Mouse (Mus musculus) neural tube, embryonic 11.5 days (tissue): ENCODE measurements around the gene Rpl36al. TPM values are rescaled to one million over a fixed set of nuclear protein-coding genes. Genes with fewer than 3 reads are reported as not detected.

Source experiments
- ATAC-seq: fragments of 200-750 bp; cut with Nextera tagmentation; 2 replicates; pipeline ENCODE4 v1.8.0; 2017; ENCODE audit warnings: moderate number of reproducible peaks, mild to moderate bottlenecking, moderate TSS enrichment, moderate library complexity; ENCODE audit not compliant: insufficient read depth, low FRiP score, low TSS enrichment
- DNase-seq: peaks from one replicate; pipeline ENCODE4 v3.0.0-alpha.2; 2015; ENCODE audit warnings: low spot score
- H3K27ac ChIP-seq: fragments of 300-500 bp; sonication (generic); 2 replicates; pipeline ENCODE4 v1.5.1; 2014; ENCODE audit warnings: low read depth, mild to moderate bottlenecking, low read length
- H3K27me3 ChIP-seq: fragments of 300-500 bp; sonication (generic); 2 replicates; pipeline ENCODE4 v1.6.1; 2014; ENCODE audit warnings: mild to moderate bottlenecking, low read length, mixed read lengths; ENCODE audit not compliant: control insufficient read depth, insufficient read depth
- H3K36me3 ChIP-seq: fragments of 300-500 bp; sonication (generic); 2 replicates; pipeline ENCODE4 v1.6.1; 2014; ENCODE audit warnings: mild to moderate bottlenecking, low read length, moderate library complexity, mixed read lengths; ENCODE audit not compliant: control insufficient read depth, insufficient read depth
- H3K4me1 ChIP-seq: fragments of 300-500 bp; sonication (generic); 2 replicates; pipeline ENCODE4 v1.6.1; 2014; ENCODE audit warnings: low read length, mixed read lengths; ENCODE audit not compliant: control insufficient read depth, insufficient read depth
- H3K4me2 ChIP-seq: fragments of 300-500 bp; sonication (generic); 2 replicates; pipeline ENCODE4 v1.6.1; 2014; ENCODE audit warnings: low read depth, mild to moderate bottlenecking, moderate library complexity
- H3K4me3 ChIP-seq: fragments of 300-500 bp; sonication (generic); 2 replicates; pipeline ENCODE4 v1.5.1; 2014; ENCODE audit warnings: low read depth, low read length
- H3K9ac ChIP-seq: fragments of 300-500 bp; sonication (generic); 2 replicates; pipeline ENCODE4 v1.6.1; 2014; ENCODE audit warnings: mild to moderate bottlenecking, low read length
- H3K9me3 ChIP-seq: fragments of 300-500 bp; sonication (generic); 2 replicates; pipeline ENCODE4 v1.6.1; 2016; ENCODE audit warnings: low read length; ENCODE audit not compliant: control insufficient read depth
- WGBS: fragments of 180-500 bp; shearing (Covaris S2); extraction: QIAGEN DNeasy Blood & Tissue Kit; methylation state at CpG from one replicate; pipeline ENCODE4 v1.1.7; 2014; 5-methylcytosine and 5-hydroxymethylcytosine counted together
- polyA plus RNA-seq: library from polyadenylated mRNA; unstranded; fragments of >200 nt; fragmentation: Nextera tagmentation; extraction: Ambion mirVana; gene quantifications from 2 replicates; pipeline ENCODE4 v1.2.1, GENCODE M21; 2014

Gene Rpl36al
- polyA plus RNA-seq, 1 experiment from 2014 or later = 442 TPM

- Histone ChIP-seq H3K9ac (peak overlapping the region; percentile 88), H3K4me1 (peaks cover 13% of the 10 kb centered on the region), H3K4me2 (peak overlapping the region; percentile 92), H3K36me3 (no peaks in the 10 kb centered on the region), H3K4me3 (peak overlapping the region; percentile 86), H3K27me3 (no peaks in the 10 kb centered on the region), H3K9me3 (no peaks in the 10 kb centered on the region), H3K27ac (peak overlapping the region; percentile 86)
- DNase-seq (peak; percentile 63), ATAC-seq (peak; percentile 58)
- WGBS = 2% methylated on average over 77 of the region's 86 CpGs
These were observed 736 bp upstream of the Rpl36al start for GRCm38 (mm10) chr12:69184342-69185295.

- Histone ChIP-seq H3K36me3 (no peaks in the 10 kb centered on the region), H3K4me2 (no peak overlapping the region), H3K4me3 (no peak overlapping the region), H3K4me1 (peaks cover 12% of the 10 kb centered on the region), H3K9me3 (no peaks in the 10 kb centered on the region), H3K27ac (no peak overlapping the region), H3K27me3 (no peaks in the 10 kb centered on the region), H3K9ac (no peak overlapping the region)
- ATAC-seq (no peak), DNase-seq (no peak)
- 91% methylated on average over 4 of the region's 4 CpGs for WGBS
These were observed 2.1 kb downstream of the Rpl36al start for GRCm38 (mm10) chr12:69181800-69182199.

GRCm38 (mm10) chr12:69179371-69179770 lies 4.5 kb downstream of the Rpl36al start:
- Histone ChIP-seq H3K4me2 (no peak overlapping the region), H3K27me3 (no peaks in the 10 kb centered on the region), H3K36me3 (peaks cover 2% of the 10 kb centered on the region), H3K9ac (no peak overlapping the region), H3K4me1 (peaks cover 2% of the 10 kb centered on the region; the same call in 1 of the 2 replicates), H3K9me3 (no peaks in the 10 kb centered on the region), H3K27ac (no peak overlapping the region), H3K4me3 (no peak overlapping the region)
- 63% methylated on average over 12 of the region's 12 CpGs for WGBS
- no peak for ATAC-seq
- no peak for DNase-seq

- H3K9me3 ChIP-seq = no peaks in the 10 kb centered on the region
- ATAC-seq (no peak), DNase-seq (no peak)
- H3K9ac ChIP-seq = no peak overlapping the region
- H3K4me1 ChIP-seq = no peaks in the 10 kb centered on the region
- no peak overlapping the region for H3K27ac ChIP-seq
- peaks cover 2% of the 10 kb centered on the region for H3K36me3 ChIP-seq
- no peak overlapping the region for H3K4me3 ChIP-seq
- WGBS = 83% methylated on average over 3 of the region's 3 CpGs
- no peaks in the 10 kb centered on the region for H3K27me3 ChIP-seq
- H3K4me2 ChIP-seq = no peak overlapping the region
These were observed 6.4 kb downstream of the Rpl36al start for GRCm38 (mm10) chr12:69177526-69177925.

- peaks cover 2% of the 10 kb centered on the region for H3K36me3 ChIP-seq
- no peak for DNase-seq
- no peaks in the 10 kb centered on the region for H3K4me1 ChIP-seq
- 90% methylated on average over 3 of the region's 3 CpGs for WGBS
- H3K4me2 ChIP-seq = no peak overlapping the region
- no peak overlapping the region for H3K4me3 ChIP-seq
- no peaks in the 10 kb centered on the region for H3K9me3 ChIP-seq
- H3K9ac ChIP-seq = no peak overlapping the region
- no peak for ATAC-seq
- no peak overlapping the region for H3K27ac ChIP-seq
- H3K27me3 ChIP-seq = no peaks in the 10 kb centered on the region
These were observed 7.9 kb downstream of the Rpl36al start for GRCm38 (mm10) chr12:69175975-69176374.

GRCm38 (mm10) chr12:69171307-69171706 lies 12.6 kb downstream of the Rpl36al start:
- H3K9ac ChIP-seq = no peak overlapping the region
- no peak overlapping the region for H3K4me2 ChIP-seq
- no peaks in the 10 kb centered on the region; the same call in 1 of the 2 replicates for H3K36me3 ChIP-seq
- no peak overlapping the region for H3K27ac ChIP-seq
- 94% methylated on average over 2 of the region's 2 CpGs for WGBS
- H3K4me3 ChIP-seq = no peak overlapping the region
- DNase-seq (no peak), ATAC-seq (no peak)
- no peaks in the 10 kb centered on the region for H3K4me1 ChIP-seq
- H3K27me3 ChIP-seq = no peaks in the 10 kb centered on the region
- no peaks in the 10 kb centered on the region for H3K9me3 ChIP-seq

GRCm38 (mm10) chr12:69168461-69169106 lies 15.3 kb downstream of the Rpl36al start, which contains the start of gene Lrr1:
TSS of gene Lrr1 (plus strand) at chr12:69168814.
- Histone ChIP-seq H3K4me3 (peak within 1 kb of the TSS; percentile 73), H3K36me3 (no peaks in the 10 kb centered on the region), H3K27ac (no peak within 1 kb of the TSS), H3K27me3 (no peaks in the 10 kb centered on the region), H3K9me3 (no peaks in the 10 kb centered on the region), H3K4me1 (no peaks in the 10 kb centered on the region), H3K9ac (peak within 1 kb of the TSS; percentile 66), H3K4me2 (peak within 1 kb of the TSS; percentile 71)
- DNase-seq = peak; percentile 89
- under 1% methylated on average over 40 of the region's 40 CpGs for WGBS
- ATAC-seq = peak; percentile 92

GRCm38 (mm10) chr12:69167656-69168460 lies 16.0 kb downstream of the Rpl36al start:
- H3K27me3 ChIP-seq = no peaks in the 10 kb centered on the region
- H3K27ac ChIP-seq = no peak overlapping the region
- ATAC-seq (peak; percentile 55), DNase-seq (no peak)
- H3K9me3 ChIP-seq = no peaks in the 10 kb centered on the region
- no peaks in the 10 kb centered on the region for H3K4me1 ChIP-seq
- H3K36me3 ChIP-seq = no peaks in the 10 kb centered on the region
- 9% methylated on average over 18 of the region's 18 CpGs for WGBS
- H3K9ac ChIP-seq = peak overlapping the region; percentile 66
- peak overlapping the region; percentile 73 for H3K4me3 ChIP-seq
- H3K4me2 ChIP-seq = peak overlapping the region; percentile 71
